Mouse (Mus musculus) midbrain, postnatal 0 days (tissue): ENCODE measurements around the gene Slc26a6. TPM values are rescaled to one million over a fixed set of nuclear protein-coding genes. Genes with fewer than 3 reads are reported as not detected.
A peak's percentile ranks its signal among the peaks of the same experiment; 100 is the strongest.

Experiments
- ATAC-seq: fragments of 200-750 bp; cut with Nextera tagmentation; 2 replicates; pipeline ENCODE4 v1.8.0; 2017; ENCODE audit warnings: moderate number of reproducible peaks, mild to moderate bottlenecking, moderate TSS enrichment, moderate library complexity; ENCODE audit not compliant: low FRiP score
- DNase-seq: peaks from one replicate; pipeline ENCODE4 v3.0.0-alpha.2; 2015; ENCODE audit warnings: low spot score
- H3K27ac ChIP-seq: fragments of 300-500 bp; sonication (generic); 2 replicates; pipeline ENCODE4 v1.5.1; 2014; ENCODE audit warnings: low read depth, mild to moderate bottlenecking, low read length, mixed read lengths
- H3K27me3 ChIP-seq: fragments of 300-500 bp; sonication (generic); 2 replicates; pipeline ENCODE4 v1.6.1; 2014; ENCODE audit warnings: low read length, control low read depth, mixed read lengths; ENCODE audit not compliant: insufficient read depth
- H3K36me3 ChIP-seq: fragments of 300-500 bp; sonication (generic); 2 replicates; pipeline ENCODE4 v1.6.1; 2014; ENCODE audit warnings: low read length, control low read depth, mixed read lengths; ENCODE audit not compliant: insufficient read depth
- H3K4me1 ChIP-seq: fragments of 300-500 bp; sonication (generic); 2 replicates; pipeline ENCODE4 v1.6.1; 2014; ENCODE audit warnings: mild to moderate bottlenecking, control low read depth, antibody characterized with exemption, low read length, mixed read lengths; ENCODE audit not compliant: insufficient read depth
- H3K4me2 ChIP-seq: fragments of 300-500 bp; sonication (generic); 2 replicates; pipeline ENCODE4 v1.6.1; 2014; ENCODE audit warnings: low read depth, mild to moderate bottlenecking, low read length, mixed read lengths; ENCODE audit not compliant: poor library complexity, severe bottlenecking
- H3K4me3 ChIP-seq: fragments of 300-500 bp; sonication (generic); 2 replicates; pipeline ENCODE4 v1.5.1; 2014; ENCODE audit warnings: low read depth, mild to moderate bottlenecking, low read length, moderate library complexity
- H3K9ac ChIP-seq: fragments of 300-500 bp; sonication (generic); replicated peaks from 2 replicates; pipeline ENCODE4 v1.6.1; 2014; ENCODE audit warnings: mild to moderate bottlenecking, low read length, moderate library complexity, mixed read lengths; ENCODE audit not compliant: poor library complexity, severe bottlenecking
- H3K9me3 ChIP-seq: fragments of 300-500 bp; sonication (generic); 2 replicates; pipeline ENCODE4 v1.6.1; 2016; ENCODE audit warnings: low read length, control low read depth
- CTCF ChIP-seq: IDR thresholded peaks from 2 replicates; pipeline ENCODE4 v1.5.1; 2016; ENCODE audit warnings: antibody characterized with exemption, mild to moderate bottlenecking
- WGBS: fragments of 180-500 bp; shearing (Covaris S2); extraction: QIAGEN DNeasy Blood & Tissue Kit; methylation state at CpG from one replicate; pipeline ENCODE4 v1.1.7; 2014; 5-methylcytosine and 5-hydroxymethylcytosine counted together
- polyA plus RNA-seq: library from polyadenylated mRNA; unstranded; fragments of >200 nt; fragmentation: Nextera tagmentation; extraction: Ambion mirVana; gene quantifications from 2 replicates; pipeline ENCODE4 v1.2.1, GENCODE M21; 2015
- total RNA-seq: library from RNA; depleted of rRNA; stranded (reverse); fragments of >200 nt; gene quantifications from 2 replicates; pipeline ENCODE4 v1.2.3, GENCODE M21; 2014; rRNA removed

Gene Slc26a6
- total RNA-seq (18.0 and 20.2 TPM in 2 replicates), polyA plus RNA-seq (23.8 and 24.6 TPM in 2 replicates)

- Histone ChIP-seq H3K4me2 (peak within 1 kb of the TSS; percentile 80), H3K4me3 (peak within 1 kb of the TSS; percentile 78), H3K27ac (peak within 1 kb of the TSS; percentile 75), H3K4me1 (peaks cover 3% of the 10 kb centered on the region; the same call in 1 of the 2 replicates), H3K36me3 (peaks cover 51% of the 10 kb centered on the region), H3K27me3 (no peaks in the 10 kb centered on the region), H3K9me3 (no peaks in the 10 kb centered on the region), H3K9ac (peak within 1 kb of the TSS; percentile 72)
- WGBS = 88% methylated on average over 3 of the region's 3 CpGs
- TF ChIP-seq CTCF = no peak
- ATAC-seq (no peak), DNase-seq (no peak)
Measured at GRCm38 (mm10) chr9:108852976-108853375, at the start of gene Slc26a6. TSS of gene Slc26a6 (plus strand) at chr9:108853283.

GRCm38 (mm10) chr9:108805768-108806167 is 47.3 kb upstream of the Slc26a6 start:
- no peak for TF ChIP-seq CTCF
- WGBS = 95% methylated on average over 8 of the region's 8 CpGs
- no peak overlapping the region for H3K9ac ChIP-seq
- no peak overlapping the region for H3K4me2 ChIP-seq
- peaks cover 6% of the 10 kb centered on the region; the same call in 1 of the 2 replicates for H3K4me1 ChIP-seq
- peaks cover 38% of the 10 kb centered on the region for H3K36me3 ChIP-seq
- DNase-seq (no peak), ATAC-seq (no peak)
- H3K9me3 ChIP-seq = no peaks in the 10 kb centered on the region
- H3K4me3 ChIP-seq = no peak overlapping the region
- no peak overlapping the region for H3K27ac ChIP-seq
- H3K27me3 ChIP-seq = no peaks in the 10 kb centered on the region

GRCm38 (mm10) chr9:108806379-108806778 is 46.7 kb upstream of the Slc26a6 start:
- no peaks in the 10 kb centered on the region for H3K9me3 ChIP-seq
- no peak overlapping the region for H3K9ac ChIP-seq
- peaks cover 6% of the 10 kb centered on the region; the same call in 1 of the 2 replicates for H3K4me1 ChIP-seq
- no peak for TF ChIP-seq CTCF
- no peaks in the 10 kb centered on the region for H3K27me3 ChIP-seq
- ATAC-seq (no peak), DNase-seq (no peak)
- H3K27ac ChIP-seq = no peak overlapping the region
- peaks cover 41% of the 10 kb centered on the region for H3K36me3 ChIP-seq
- H3K4me3 ChIP-seq = no peak overlapping the region
- no peak overlapping the region for H3K4me2 ChIP-seq

DNA sequence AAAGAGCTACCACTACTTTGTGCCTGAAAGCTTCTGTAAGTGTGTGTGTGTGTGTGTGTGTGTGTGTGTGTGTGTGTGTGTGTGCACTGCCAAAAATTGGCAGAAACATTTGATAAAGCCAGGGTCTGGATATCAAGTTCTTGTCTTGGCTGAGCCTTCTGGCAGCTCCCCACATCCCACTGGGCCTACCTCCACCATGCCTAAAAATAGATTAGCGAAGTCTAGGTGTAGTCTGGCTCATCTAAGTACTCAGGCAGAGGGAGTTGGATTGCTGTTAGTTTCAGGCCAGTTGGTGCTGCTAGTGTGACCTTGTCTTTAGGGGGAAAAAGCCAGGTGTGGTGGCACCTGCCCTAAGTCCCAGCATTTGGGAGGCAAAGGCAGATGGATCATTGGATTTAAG is 46.3 kb upstream of the Slc26a6 start:
- Histone ChIP-seq H3K9ac (no peak overlapping the region), H3K36me3 (peaks cover 45% of the 10 kb centered on the region), H3K9me3 (no peaks in the 10 kb centered on the region), H3K27ac (peak overlapping the region; percentile 12; the same call in 1 of the 2 replicates), H3K27me3 (no peaks in the 10 kb centered on the region), H3K4me1 (peaks cover 6% of the 10 kb centered on the region; the same call in 1 of the 2 replicates), H3K4me2 (no peak overlapping the region), H3K4me3 (no peak overlapping the region)
- DNase-seq (no peak), ATAC-seq (no peak)
- WGBS = 85% methylated on average over 1 of the region's 1 CpGs
- TF ChIP-seq CTCF = no peak

DNA sequence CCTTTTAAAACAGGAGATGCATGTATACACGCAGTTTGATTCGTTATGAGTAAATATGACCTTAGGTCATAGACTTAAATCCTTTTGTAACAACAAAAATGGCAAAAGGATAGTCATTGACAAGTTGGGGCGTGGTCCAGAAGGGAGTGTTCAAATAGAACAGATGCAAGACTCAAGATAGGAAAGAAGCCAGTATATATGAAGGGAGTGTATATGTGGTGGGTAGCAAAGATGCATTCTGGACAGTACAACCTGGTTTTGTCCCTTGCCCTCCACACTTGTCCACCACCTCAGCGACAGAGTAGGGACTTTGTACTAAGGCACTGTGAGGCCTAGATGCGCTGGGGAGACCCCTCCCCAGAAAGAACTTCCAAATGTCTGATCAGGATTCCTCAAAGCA is 45.4 kb upstream of the Slc26a6 start:
- H3K36me3 ChIP-seq = peaks cover 48% of the 10 kb centered on the region
- 75% methylated on average over 5 of the region's 5 CpGs for WGBS
- H3K27ac ChIP-seq = peak overlapping the region; percentile 76
- H3K9ac ChIP-seq = no peak overlapping the region
- no peak for ATAC-seq
- no peaks in the 10 kb centered on the region for H3K27me3 ChIP-seq
- H3K4me1 ChIP-seq = peaks cover 6% of the 10 kb centered on the region; the same call in 1 of the 2 replicates
- no peak for TF ChIP-seq CTCF
- H3K4me2 ChIP-seq = no peak overlapping the region; the same call in 1 of the 2 replicates
- no peak for DNase-seq
- H3K4me3 ChIP-seq = no peak overlapping the region
- no peaks in the 10 kb centered on the region for H3K9me3 ChIP-seq

GRCm38 (mm10) chr9:108808163-108808665 is 44.9 kb upstream of the Slc26a6 start, which contains the start of gene Nckipsd:
TSS of gene Nckipsd (plus strand) at chr9:108808368.
- under 1% methylated on average over 57 of the region's 62 CpGs for WGBS
- H3K27me3 ChIP-seq = no peaks in the 10 kb centered on the region
- peak within 1 kb of the TSS; percentile 86 for H3K4me2 ChIP-seq
- peak; percentile 95 for DNase-seq
- H3K4me3 ChIP-seq = peak within 1 kb of the TSS; percentile 80
- peaks cover 6% of the 10 kb centered on the region; the same call in 1 of the 2 replicates for H3K4me1 ChIP-seq
- no peaks in the 10 kb centered on the region for H3K9me3 ChIP-seq
- peak; percentile 88 for TF ChIP-seq CTCF
- H3K27ac ChIP-seq = peak within 1 kb of the TSS; percentile 76
- peaks cover 52% of the 10 kb centered on the region for H3K36me3 ChIP-seq
- H3K9ac ChIP-seq = peak within 1 kb of the TSS; percentile 94
- peak; percentile 82 for ATAC-seq
